In the genomic region with DNA sequence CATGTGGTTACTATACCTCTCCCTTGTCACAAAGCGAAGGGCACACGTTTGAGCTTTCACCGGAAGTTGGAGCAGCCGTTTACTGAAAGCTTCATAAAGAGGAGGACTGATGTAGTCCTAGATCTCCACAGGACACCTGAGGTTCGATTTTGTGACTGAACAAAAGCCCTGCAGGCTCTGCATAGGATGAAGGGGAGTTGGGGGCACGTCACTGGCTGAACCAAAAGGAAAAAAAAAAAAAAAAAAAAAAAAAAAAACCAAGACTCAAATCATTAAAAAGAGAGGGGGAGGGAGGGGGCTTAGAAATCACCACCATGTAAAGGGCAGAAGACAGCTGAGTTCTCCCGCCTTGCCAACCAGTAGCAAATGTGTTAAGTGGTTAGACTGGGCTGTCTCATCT, we compare ENCODE assay signal across 12 mouse cellular contexts. TPM values are rescaled to one million over a fixed set of nuclear protein-coding genes. Genes with fewer than 3 reads are reported as not detected.
DNase-seq lines count a peak whose midpoint lies in the region; ATAC-seq and TF ChIP-seq lines count a peak whose summit lies in the region.
"Had no signal": no experiment of that assay in that cellular context is flagged by ENCODE, and none has a peak within 500 bp of the region (broad histone marks: within the 10 kb centered on the region; RNA-seq: fewer than 3 reads in every experiment).

No protein-coding gene starts in this region.

- no peak overlapping the region; the same call in 1 of the 2 replicates for H3K27ac ChIP-seq in ES-Bruce4 (ENCODE audit: insufficient read depth, low read length)
- H3K27ac ChIP-seq in embryonic facial prominence, embryonic 10.5 days (replicated peaks): 0 out of 2 replicates have a peak overlapping the region, but pooled peaks have one; percentile 30
- 0 out of 2 replicates have a peak overlapping the region, but pooled peaks have one; percentile 35 for H3K27ac ChIP-seq in hindbrain, embryonic 13.5 days
- H3K27ac ChIP-seq in midbrain, embryonic 13.5 days: peak overlapping the region; percentile 47
- no peak overlapping the region for H3K27ac ChIP-seq in heart, embryonic 11.5 days (ENCODE audit: low read depth, low read length)
- H3K27ac ChIP-seq: liver, embryonic 15.5 days had no signal

- no peak for ATAC-seq in hindbrain, embryonic 13.5 days (ENCODE audit: low FRiP score)
- peak; percentile 17; the same call in 1 of the 2 replicates for ATAC-seq in midbrain, embryonic 13.5 days
- ATAC-seq in erythroblast, adult 5-6 weeks (replicated peaks; ENCODE audit: low FRiP score, poor library complexity, severe bottlenecking): no peak
- ATAC-seq in heart, embryonic 11.5 days (replicated peaks; ENCODE audit: insufficient number of reproducible peaks, low FRiP score, low TSS enrichment): no peak

- TF ChIP-seq POLR2A in ES-Bruce4 (IDR thresholded peaks at IDR 0.05; ENCODE audit: insufficient read depth, low read length): no peak

- no peak for DNase-seq in embryonic facial prominence, embryonic 10.5 days (ENCODE audit: low spot score)
- no peak for DNase-seq in ovary, adult 18-20 months (ENCODE audit: low spot score)
- DNase-seq in gastrocnemius, postnatal 4 days (ENCODE audit: low spot score in 2 of 2): no peak
- DNase-seq: cerebellum, adult 9-10 months; thymus, postnatal 25 days had no signal

- no peak overlapping the region for H3K4me3 ChIP-seq in ES-Bruce4 (ENCODE audit: low read depth, low read length)
- no peak overlapping the region for H3K4me3 ChIP-seq in embryonic facial prominence, embryonic 10.5 days
- H3K4me3 ChIP-seq in hindbrain, embryonic 13.5 days: no peak overlapping the region
- H3K4me3 ChIP-seq in midbrain, embryonic 13.5 days (replicated peaks): no peak overlapping the region
- H3K4me3 ChIP-seq in heart, embryonic 11.5 days (ENCODE audit: low read depth, low read length): no peak overlapping the region
- H3K4me3 ChIP-seq: liver, embryonic 15.5 days had no signal

- WGBS in embryonic facial prominence, embryonic 10.5 days: 44% methylated on average over 7 of the region's 7 CpGs
- WGBS in hindbrain, embryonic 13.5 days: 15% methylated on average over 7 of the region's 7 CpGs
- 16% methylated on average over 7 of the region's 7 CpGs for WGBS in midbrain, embryonic 13.5 days
- 58% methylated on average over 7 of the region's 7 CpGs for WGBS in heart, embryonic 11.5 days (ENCODE audit: insufficient replicate concordance)

- peaks cover 10% of the 10 kb centered on the region; the same call in 1 of the 2 replicates for H3K9me3 ChIP-seq in ES-Bruce4 (replicated peaks; ENCODE audit: control insufficient read depth, insufficient read depth, low read length, poor library complexity, severe bottlenecking)
- peaks cover 11% of the 10 kb centered on the region; the same call in 1 of the 2 replicates for H3K9me3 ChIP-seq in embryonic facial prominence, embryonic 10.5 days
- H3K9me3 ChIP-seq in hindbrain, embryonic 13.5 days: no peaks in the 10 kb centered on the region
- no peaks in the 10 kb centered on the region for H3K9me3 ChIP-seq in midbrain, embryonic 13.5 days
- no peaks in the 10 kb centered on the region; the same call in 1 of the 2 replicates for H3K9me3 ChIP-seq in heart, embryonic 11.5 days (replicated peaks; ENCODE audit: control insufficient read depth, low read length)
- H3K9me3 ChIP-seq: liver, embryonic 15.5 days had no signal

- peak overlapping the region; percentile 30; the same call in 1 of the 2 replicates for H3K4me2 ChIP-seq in hindbrain, embryonic 13.5 days
- peak overlapping the region; percentile 28; the same call in 1 of the 2 replicates for H3K4me2 ChIP-seq in midbrain, embryonic 13.5 days (replicated peaks)
- H3K4me2 ChIP-seq in heart, embryonic 11.5 days: no peak overlapping the region
- H3K4me2 ChIP-seq: liver, embryonic 15.5 days had no signal

- no peaks in the 10 kb centered on the region for H3K36me3 ChIP-seq in ES-Bruce4 (ENCODE audit: control insufficient read depth, insufficient read depth, low read length, poor library complexity, severe bottlenecking)
- peaks cover 36% of the 10 kb centered on the region for H3K36me3 ChIP-seq in embryonic facial prominence, embryonic 10.5 days (replicated peaks)
- H3K36me3 ChIP-seq in hindbrain, embryonic 13.5 days: peaks cover 13% of the 10 kb centered on the region; the same call in 1 of the 2 replicates
- H3K36me3 ChIP-seq in midbrain, embryonic 13.5 days: peaks cover 6% of the 10 kb centered on the region; the same call in 1 of the 2 replicates
- H3K36me3 ChIP-seq in heart, embryonic 11.5 days (ENCODE audit: control insufficient read depth, insufficient read depth, low read length): peaks cover 4% of the 10 kb centered on the region; the same call in 1 of the 2 replicates
- H3K36me3 ChIP-seq: liver, embryonic 15.5 days had no signal

- TF ChIP-seq CTCF in ES-Bruce4 (IDR thresholded peaks at IDR 0.05; ENCODE audit: low read depth, low read length): no peak

- no peak for TF ChIP-seq EP300 in ES-Bruce4 (IDR thresholded peaks at IDR 0.05; ENCODE audit: insufficient read depth, low read depth, low read length)

- peak overlapping the region; percentile 37 for H3K9ac ChIP-seq in ES-Bruce4 (ENCODE audit: low read depth, poor library complexity, severe bottlenecking)
- H3K9ac ChIP-seq in hindbrain, embryonic 13.5 days: 0 out of 2 replicates have a peak overlapping the region, but pooled peaks have one; percentile 29
- no peak overlapping the region; the same call in 1 of the 2 replicates for H3K9ac ChIP-seq in midbrain, embryonic 13.5 days (replicated peaks)
- no peak overlapping the region for H3K9ac ChIP-seq in heart, embryonic 11.5 days (ENCODE audit: low read depth, low read length)
- H3K9ac ChIP-seq: liver, embryonic 15.5 days had no signal

- H3K4me1 ChIP-seq in ES-Bruce4 (ENCODE audit: control insufficient read depth, insufficient read depth, low read length): peaks cover 7% of the 10 kb centered on the region
- peaks cover 43% of the 10 kb centered on the region for H3K4me1 ChIP-seq in embryonic facial prominence, embryonic 10.5 days
- H3K4me1 ChIP-seq in hindbrain, embryonic 13.5 days (replicated peaks): peaks cover 43% of the 10 kb centered on the region
- peaks cover 35% of the 10 kb centered on the region for H3K4me1 ChIP-seq in midbrain, embryonic 13.5 days (replicated peaks)
- H3K4me1 ChIP-seq in heart, embryonic 11.5 days (ENCODE audit: control insufficient read depth, insufficient read depth, low read length): peaks cover 14% of the 10 kb centered on the region; the same call in 1 of the 2 replicates
- H3K4me1 ChIP-seq: liver, embryonic 15.5 days had no signal

- no peaks in the 10 kb centered on the region for H3K27me3 ChIP-seq in ES-Bruce4 (ENCODE audit: control insufficient read depth, insufficient read depth, low read length, poor library complexity, severe bottlenecking)
- H3K27me3 ChIP-seq in embryonic facial prominence, embryonic 10.5 days (replicated peaks; ENCODE audit: low read depth, poor library complexity, severe bottlenecking): no peaks in the 10 kb centered on the region
- no peaks in the 10 kb centered on the region for H3K27me3 ChIP-seq in hindbrain, embryonic 13.5 days
- no peaks in the 10 kb centered on the region for H3K27me3 ChIP-seq in midbrain, embryonic 13.5 days
- no peaks in the 10 kb centered on the region for H3K27me3 ChIP-seq in heart, embryonic 11.5 days (ENCODE audit: control insufficient read depth, insufficient read depth, low read length)
- H3K27me3 ChIP-seq: CH12.LX; liver, embryonic 15.5 days had no signal

RNA-seq across cellular contexts. Expression of a gene that starts 10.2 kb away (rescaled TPM):
- polyA plus RNA-seq in ES-Bruce4 (2011; ENCODE audit: insufficient read depth, insufficient read length, low read depth, missing spikeins): 51.7 and 57.7 TPM in 2 replicates
- 41.1 and 42.0 TPM in 2 replicates for polyA plus RNA-seq in embryonic facial prominence, embryonic 10.5 days (2016; fragmentation: Nextera tagmentation; extraction: Ambion mirVana)
- 30.4 and 35.6 TPM in 2 replicates for polyA plus RNA-seq in hindbrain, embryonic 13.5 days (2015; fragmentation: Nextera tagmentation; extraction: Ambion mirVana)
- 29.0 and 34.3 TPM in 2 replicates for polyA plus RNA-seq in midbrain, embryonic 13.5 days (2015; fragmentation: Nextera tagmentation; extraction: Ambion mirVana)
- total RNA-seq in erythroblast, adult 5-6 weeks (2015; ENCODE audit: low replicate concordance): 5.0 and 9.0 TPM in 2 replicates
- total RNA-seq in erythroblast, adult 5-6 weeks (2017; ENCODE audit: low replicate concordance): 3.2 and 3.7 TPM in 2 replicates
- polyA plus RNA-seq in heart, embryonic 11.5 days (2014; fragmentation: Nextera tagmentation; extraction: Ambion mirVana): 21.6 and 24.8 TPM in 2 replicates
- total RNA-seq in gastrocnemius, postnatal 4 days (2021): 10 to 100 TPM; 59.8 to 60.9 TPM

RNA-seq across cellular contexts. Expression of a gene that starts 18.0 kb away (rescaled TPM):
- 16.9 and 19.1 TPM in 2 replicates for polyA plus RNA-seq in ES-Bruce4 (2011; ENCODE audit: insufficient read depth, insufficient read length, low read depth, missing spikeins)
- 135 and 144 TPM in 2 replicates for polyA plus RNA-seq in embryonic facial prominence, embryonic 10.5 days (2016; fragmentation: Nextera tagmentation; extraction: Ambion mirVana)
- polyA plus RNA-seq in hindbrain, embryonic 13.5 days (2015; fragmentation: Nextera tagmentation; extraction: Ambion mirVana): 116 and 119 TPM in 2 replicates
- 96.3 and 102 TPM in 2 replicates for polyA plus RNA-seq in midbrain, embryonic 13.5 days (2015; fragmentation: Nextera tagmentation; extraction: Ambion mirVana)
- total RNA-seq in erythroblast, adult 5-6 weeks (2015; ENCODE audit: low replicate concordance): 5.4 and 6.3 TPM in 2 replicates
- 1.6 and 1.7 TPM in 2 replicates for total RNA-seq in erythroblast, adult 5-6 weeks (2017; ENCODE audit: low replicate concordance)
- polyA plus RNA-seq in heart, embryonic 11.5 days (2014; fragmentation: Nextera tagmentation; extraction: Ambion mirVana): 108 and 110 TPM in 2 replicates
- total RNA-seq in gastrocnemius, postnatal 4 days (2021): 10 to 100 TPM; 48.7 TPM

Comparison
In these comparisons a context has a peak if more than half of its experiments do, and no peak if none do; other contexts are left out.
1. H3K27ac ChIP-seq: peak in embryonic facial prominence, embryonic 10.5 days (single experiment), hindbrain, embryonic 13.5 days (single experiment) and midbrain, embryonic 13.5 days (single experiment); none in ES-Bruce4 (single experiment) and heart, embryonic 11.5 days (single experiment).
2. H3K9ac ChIP-seq: peak in ES-Bruce4 (single experiment) and hindbrain, embryonic 13.5 days (single experiment); none in midbrain, embryonic 13.5 days (single experiment) and heart, embryonic 11.5 days (single experiment).